Mouse (Mus musculus) heart, embryonic 15.5 days (tissue): ENCODE data around the gene Fam104a. TPM values are rescaled to one million over a fixed set of nuclear protein-coding genes. Genes with fewer than 3 reads are reported as not detected.

Experiments
- ATAC-seq: fragments of 200-750 bp; cut with Nextera tagmentation; replicated peaks from 2 replicates; pipeline ENCODE4 v1.8.0; 2017; ENCODE audit warnings: low read depth, moderate TSS enrichment; ENCODE audit not compliant: insufficient number of reproducible peaks, insufficient read depth, low FRiP score
- H3K27ac ChIP-seq: fragments of 300-500 bp; sonication (generic); 2 replicates; pipeline ENCODE4 v1.5.1; 2015; ENCODE audit warnings: mild to moderate bottlenecking, inconsistent platforms
- H3K27me3 ChIP-seq: fragments of 300-500 bp; sonication (generic); 2 replicates; pipeline ENCODE4 v1.6.1; 2015; ENCODE audit warnings: inconsistent platforms
- H3K36me3 ChIP-seq: fragments of 300-500 bp; sonication (generic); 2 replicates; pipeline ENCODE4 v1.6.1; 2015; ENCODE audit warnings: mild to moderate bottlenecking, inconsistent platforms
- H3K4me1 ChIP-seq: fragments of 300-500 bp; sonication (generic); replicated peaks from 2 replicates; pipeline ENCODE4 v1.6.1; 2015; ENCODE audit warnings: inconsistent platforms
- H3K4me2 ChIP-seq: fragments of 300-500 bp; sonication (generic); 2 replicates; pipeline ENCODE4 v1.6.1; 2015; ENCODE audit warnings: inconsistent platforms, mild to moderate bottlenecking, moderate library complexity
- H3K4me3 ChIP-seq: fragments of 300-500 bp; sonication (generic); 2 replicates; pipeline ENCODE4 v1.5.1; 2015; ENCODE audit warnings: mild to moderate bottlenecking, inconsistent platforms
- H3K9ac ChIP-seq: fragments of 300-500 bp; sonication (generic); 2 replicates; pipeline ENCODE4 v1.6.1; 2015; ENCODE audit warnings: mild to moderate bottlenecking, inconsistent platforms
- H3K9me3 ChIP-seq: fragments of 300-500 bp; sonication (generic); replicated peaks from 2 replicates; pipeline ENCODE4 v1.6.1; 2016; ENCODE audit warnings: inconsistent platforms
- WGBS: fragments of 180-500 bp; shearing (Covaris S2); methylation state at CpG from one replicate; pipeline ENCODE4 v1.1.7; 2015; ENCODE audit warnings: mixed read lengths; 5-methylcytosine and 5-hydroxymethylcytosine counted together
- polyA plus RNA-seq: library from polyadenylated mRNA; unstranded; fragments of >200 nt; fragmentation: Nextera tagmentation; extraction: Ambion mirVana; gene quantifications from 2 replicates; pipeline ENCODE4 v1.2.1, GENCODE M21; 2015

Fam104a gene
- polyA plus RNA-seq, 1 experiment from 2014 or later: 33.5 TPM

DNA sequence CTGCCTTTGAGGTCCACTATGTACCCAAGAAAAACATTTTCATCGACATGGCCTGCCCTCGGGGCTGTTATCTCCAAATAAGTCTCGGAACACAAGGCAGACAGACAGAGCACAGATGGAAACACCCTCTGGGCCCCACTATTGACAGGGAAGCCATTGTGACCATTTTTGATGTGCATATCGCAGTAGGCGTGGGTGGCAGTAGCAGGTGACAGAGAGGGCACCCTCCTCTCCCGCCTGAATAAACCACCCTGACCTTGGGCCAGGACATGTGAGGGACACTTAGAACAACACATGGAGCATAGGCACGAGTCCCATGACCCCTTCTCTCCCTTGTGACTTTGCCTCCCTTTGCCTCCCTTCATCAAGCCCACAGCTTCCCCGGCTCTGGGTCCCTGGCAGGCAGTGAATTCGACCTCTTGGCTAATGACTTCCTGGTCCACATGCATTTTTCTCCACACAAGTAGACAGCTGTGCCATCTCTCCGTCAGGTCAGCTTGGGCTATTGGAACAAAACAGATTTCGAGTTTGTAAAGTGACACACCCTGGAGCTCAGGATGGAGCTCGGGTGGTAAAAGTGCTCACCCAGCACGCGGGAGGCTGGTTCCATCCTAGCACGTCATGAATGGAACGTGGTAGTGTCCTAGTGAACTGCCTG lies 33.9 kb upstream of the Fam104a start:
- no peak for ATAC-seq
- no peaks in the 10 kb centered on the region for H3K9me3 ChIP-seq
- no peak overlapping the region for H3K9ac ChIP-seq
- H3K27ac ChIP-seq: no peak overlapping the region
- peaks cover 6% of the 10 kb centered on the region for H3K4me1 ChIP-seq
- no peak overlapping the region for H3K4me3 ChIP-seq
- no peaks in the 10 kb centered on the region for H3K27me3 ChIP-seq
- no peaks in the 10 kb centered on the region for H3K36me3 ChIP-seq
- no peak overlapping the region for H3K4me2 ChIP-seq
- 59% methylated on average over 16 of the region's 16 CpGs for WGBS

DNA sequence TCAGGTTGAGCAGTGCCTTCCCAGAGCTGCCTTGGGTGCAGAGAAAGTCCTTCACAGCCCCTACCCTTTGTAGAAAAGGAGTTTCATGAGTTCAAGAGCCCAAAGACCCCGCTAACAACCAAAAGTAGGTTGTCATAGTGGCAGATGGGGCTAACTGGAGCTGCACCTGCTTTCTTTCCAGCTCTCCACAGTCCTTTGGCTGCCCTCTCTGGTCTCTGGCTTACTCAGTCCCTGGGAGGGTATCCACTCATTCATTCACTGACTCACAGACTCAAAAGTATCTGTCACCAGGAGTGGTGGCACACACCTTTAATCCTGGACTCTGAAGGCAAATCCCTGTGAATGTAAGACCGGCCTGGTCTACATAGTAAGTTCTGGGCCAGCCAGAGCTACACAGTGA lies 32.2 kb upstream of the Fam104a start:
- WGBS: 91% methylated on average over 2 of the region's 2 CpGs
- ATAC-seq: no peak
- H3K9ac ChIP-seq: no peak overlapping the region

DNA sequence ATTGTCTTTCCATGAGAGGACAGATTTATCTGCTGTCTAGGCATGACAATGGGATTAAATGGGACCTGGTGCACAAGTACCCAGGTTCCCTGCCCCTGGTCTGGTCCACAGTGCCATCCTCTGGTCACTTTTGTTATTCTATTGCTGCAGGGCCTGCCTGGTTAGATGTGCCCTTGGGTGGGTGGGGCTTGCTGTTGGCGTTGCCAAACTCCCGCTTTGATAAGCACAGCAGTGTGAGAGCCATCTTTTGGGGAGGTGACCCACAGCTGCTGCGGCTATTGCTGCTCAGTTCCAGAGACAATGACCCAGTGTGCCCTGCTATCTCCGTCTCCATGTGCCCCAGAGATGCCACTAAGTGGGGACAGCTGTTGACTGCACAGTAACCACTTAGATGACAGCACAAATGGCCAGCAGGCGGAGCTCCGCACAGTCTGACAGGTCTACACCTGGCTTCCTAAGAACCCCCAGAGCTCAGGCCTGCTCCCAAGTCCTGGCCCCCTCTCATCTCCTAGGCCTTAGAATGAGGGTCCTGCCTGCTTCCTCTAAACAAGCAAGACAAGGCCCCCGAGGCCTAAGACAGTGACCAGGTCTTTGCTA lies 31.2 kb upstream of the Fam104a start:
- Histone ChIP-seq H3K4me3 (no peak overlapping the region), H3K27me3 (no peaks in the 10 kb centered on the region), H3K4me2 (no peak overlapping the region), H3K9me3 (no peaks in the 10 kb centered on the region), H3K9ac (no peak overlapping the region), H3K36me3 (no peaks in the 10 kb centered on the region), H3K4me1 (peaks cover 7% of the 10 kb centered on the region), H3K27ac (no peak overlapping the region)
- 47% methylated on average over 7 of the region's 7 CpGs for WGBS
- ATAC-seq: no peak

More for the DNA sequence above, 32.2 kb upstream of the Fam104a start:
- no peak overlapping the region for H3K27ac ChIP-seq
- no peaks in the 10 kb centered on the region for H3K36me3 ChIP-seq
- no peaks in the 10 kb centered on the region for H3K9me3 ChIP-seq
- H3K4me3 ChIP-seq: no peak overlapping the region
- no peaks in the 10 kb centered on the region for H3K27me3 ChIP-seq
- H3K4me1 ChIP-seq: no peaks in the 10 kb centered on the region
- H3K4me2 ChIP-seq: no peak overlapping the region

DNA sequence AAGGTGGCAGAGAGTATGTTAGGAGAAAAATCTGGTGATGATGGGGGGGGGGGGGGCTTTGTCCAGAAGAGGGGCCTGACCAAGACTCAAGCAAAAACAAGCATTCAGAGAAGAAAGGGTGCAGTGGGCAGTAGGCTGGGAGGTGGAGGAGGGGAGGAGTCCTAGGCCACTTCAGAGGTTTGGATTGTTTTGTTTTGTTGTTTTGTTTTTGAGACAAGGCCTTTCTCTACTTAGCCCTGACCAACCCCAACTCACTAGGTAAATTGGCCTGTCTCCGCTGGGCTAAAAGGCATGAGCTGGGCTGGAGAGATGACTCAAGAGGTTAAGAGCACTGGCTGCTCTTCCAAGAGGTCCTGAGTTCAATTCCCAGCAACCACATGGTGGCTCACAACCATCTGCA lies 27.1 kb upstream of the Fam104a start:
- Histone ChIP-seq H3K4me2 (no peak overlapping the region), H3K9ac (no peak overlapping the region), H3K4me3 (no peak overlapping the region), H3K4me1 (peaks cover 17% of the 10 kb centered on the region), H3K27me3 (no peaks in the 10 kb centered on the region), H3K9me3 (no peaks in the 10 kb centered on the region), H3K27ac (no peak overlapping the region), H3K36me3 (no peaks in the 10 kb centered on the region)
- no peak for ATAC-seq
- WGBS: 59% methylated on average over 1 of the region's 1 CpGs

DNA sequence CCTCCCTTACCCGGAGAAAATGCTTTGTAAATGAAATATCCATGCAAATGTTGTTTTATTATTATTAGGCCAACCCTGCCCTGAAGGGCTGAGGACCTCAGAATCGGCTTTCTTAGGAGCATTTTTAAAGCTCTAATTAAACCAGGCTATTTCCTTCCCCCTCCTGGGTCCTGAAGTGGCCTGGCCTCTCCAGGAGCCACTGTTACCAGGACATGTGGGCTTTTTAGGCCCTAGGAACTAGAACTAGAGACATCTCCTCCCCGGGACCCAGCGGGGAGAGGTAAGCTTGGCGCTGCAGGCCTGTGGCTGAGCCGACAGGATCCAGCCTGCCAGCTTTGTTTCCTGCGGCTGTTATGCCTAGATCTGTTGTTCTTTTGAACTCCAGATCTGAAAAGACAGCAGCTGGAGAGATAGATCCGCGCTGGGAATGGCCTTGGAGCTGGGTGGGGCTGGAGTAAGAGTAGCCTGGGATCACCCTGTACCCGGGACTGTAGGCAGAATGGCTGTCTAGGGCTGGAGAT lies 26.4 kb upstream of the Fam104a start:
- H3K4me2 ChIP-seq: no peak overlapping the region
- H3K9me3 ChIP-seq: no peaks in the 10 kb centered on the region
- H3K4me1 ChIP-seq: peaks cover 17% of the 10 kb centered on the region
- no peak; the same call in 1 of the 2 replicates for ATAC-seq
- H3K9ac ChIP-seq: no peak overlapping the region
- no peaks in the 10 kb centered on the region for H3K27me3 ChIP-seq
- no peak overlapping the region for H3K4me3 ChIP-seq
- H3K36me3 ChIP-seq: no peaks in the 10 kb centered on the region
- peak overlapping the region; percentile 53 for H3K27ac ChIP-seq
- 18% methylated on average over 10 of the region's 10 CpGs for WGBS

DNA sequence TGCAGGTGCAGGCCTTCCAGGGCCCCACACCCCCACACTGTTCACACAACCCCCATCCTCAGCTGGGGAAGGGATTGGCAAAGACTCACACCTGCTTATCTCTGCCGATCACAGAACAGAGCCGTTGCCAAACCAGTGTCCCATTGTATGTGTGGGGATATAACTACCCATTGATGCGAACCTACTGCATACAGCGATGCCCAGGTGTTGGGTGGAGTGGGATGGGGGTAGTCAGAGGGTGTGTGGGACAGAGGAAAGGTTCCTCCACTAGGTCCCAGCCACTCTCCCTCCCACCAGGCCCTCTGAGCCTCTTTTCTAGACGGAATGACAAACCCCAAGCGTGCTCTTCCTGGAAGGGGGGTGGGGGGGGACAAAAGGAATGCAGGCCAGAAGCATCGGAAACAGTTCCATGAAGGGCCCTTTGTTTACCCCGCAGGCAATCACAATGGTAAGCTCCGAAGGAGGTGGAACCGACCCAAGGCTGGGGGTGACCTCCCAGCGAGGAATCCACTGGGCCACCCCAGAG lies 25.8 kb upstream of the Fam104a start, which contains the start of gene Cpsf4l:
Gene Cpsf4l (minus strand): TSS at position 287 of the 526 bp plus-strand sequence.
- 18% methylated on average over 11 of the region's 11 CpGs for WGBS
- no peaks in the 10 kb centered on the region for H3K36me3 ChIP-seq
- H3K4me3 ChIP-seq: peak within 1 kb of the TSS; percentile 17; the same call in 1 of the 2 replicates
- H3K9ac ChIP-seq: no peak within 1 kb of the TSS
- peak within 1 kb of the TSS; percentile 8; the same call in 1 of the 2 replicates for H3K4me2 ChIP-seq
- no peaks in the 10 kb centered on the region for H3K9me3 ChIP-seq
- H3K27me3 ChIP-seq: no peaks in the 10 kb centered on the region
- H3K27ac ChIP-seq: peak within 1 kb of the TSS; percentile 53
- ATAC-seq: no peak; the same call in 1 of the 2 replicates
- H3K4me1 ChIP-seq: peaks cover 17% of the 10 kb centered on the region

DNA sequence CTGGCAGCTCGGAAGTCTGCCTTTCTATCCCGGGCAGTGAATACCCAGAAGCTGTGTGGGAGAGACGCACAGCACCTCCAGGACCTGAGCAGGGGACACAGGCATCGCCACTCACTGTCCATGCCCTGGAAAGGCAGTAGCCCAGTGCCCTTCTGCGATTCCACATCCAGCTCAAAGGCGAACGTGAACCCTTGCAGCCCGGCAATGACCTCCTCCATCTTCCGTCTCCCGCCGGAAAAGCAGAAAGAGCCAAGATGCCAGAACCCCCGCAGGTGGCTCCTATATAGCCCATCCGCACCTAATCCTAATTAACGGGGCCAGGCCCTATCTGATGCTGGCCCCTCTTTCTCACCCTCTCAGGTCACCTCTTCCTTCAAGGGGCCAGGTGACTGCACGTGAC lies 25.3 kb upstream of the Fam104a start:
- Histone ChIP-seq H3K9ac (no peak overlapping the region), H3K36me3 (no peaks in the 10 kb centered on the region), H3K27me3 (no peaks in the 10 kb centered on the region), H3K4me1 (peaks cover 17% of the 10 kb centered on the region), H3K4me3 (peak overlapping the region; percentile 17; the same call in 1 of the 2 replicates), H3K27ac (no peak overlapping the region), H3K9me3 (no peaks in the 10 kb centered on the region), H3K4me2 (no peak overlapping the region)
- 29% methylated on average over 15 of the region's 15 CpGs for WGBS
- no peak for ATAC-seq

DNA sequence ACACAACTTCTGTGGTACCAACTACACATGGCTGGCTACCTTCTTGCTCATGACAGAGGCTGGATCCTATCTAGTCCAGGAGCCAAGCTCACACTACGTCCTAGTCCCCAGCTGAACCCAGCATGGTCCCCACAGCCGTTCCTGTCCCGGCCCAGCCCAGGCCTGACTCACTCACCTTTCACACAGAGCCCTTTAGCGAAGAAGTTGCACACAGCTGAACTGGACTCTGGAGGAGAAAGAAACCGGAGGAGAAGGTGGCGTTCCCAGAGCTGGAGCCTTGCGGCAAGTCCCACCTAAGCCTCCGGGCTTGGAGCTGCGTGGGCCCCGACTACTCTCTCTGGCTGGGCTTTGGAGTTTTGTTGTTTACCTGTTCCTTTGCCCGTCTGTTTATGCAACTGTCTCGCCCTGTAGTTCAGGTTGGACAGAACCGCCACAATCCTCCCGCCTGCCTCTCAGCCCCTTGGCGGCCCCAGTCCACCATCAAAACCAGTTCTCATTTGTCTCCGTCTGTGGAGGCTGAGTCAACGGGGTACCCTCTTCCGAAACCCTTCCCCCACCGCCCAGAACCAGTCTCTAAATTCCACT lies 24.8 kb upstream of the Fam104a start:
- Histone ChIP-seq H3K9me3 (no peaks in the 10 kb centered on the region), H3K4me2 (no peak overlapping the region), H3K36me3 (no peaks in the 10 kb centered on the region), H3K9ac (no peak overlapping the region), H3K4me1 (peaks cover 21% of the 10 kb centered on the region), H3K4me3 (peak overlapping the region; percentile 17; the same call in 1 of the 2 replicates), H3K27ac (no peak overlapping the region), H3K27me3 (no peaks in the 10 kb centered on the region)
- WGBS: 61% methylated on average over 19 of the region's 19 CpGs
- ATAC-seq: no peak

DNA sequence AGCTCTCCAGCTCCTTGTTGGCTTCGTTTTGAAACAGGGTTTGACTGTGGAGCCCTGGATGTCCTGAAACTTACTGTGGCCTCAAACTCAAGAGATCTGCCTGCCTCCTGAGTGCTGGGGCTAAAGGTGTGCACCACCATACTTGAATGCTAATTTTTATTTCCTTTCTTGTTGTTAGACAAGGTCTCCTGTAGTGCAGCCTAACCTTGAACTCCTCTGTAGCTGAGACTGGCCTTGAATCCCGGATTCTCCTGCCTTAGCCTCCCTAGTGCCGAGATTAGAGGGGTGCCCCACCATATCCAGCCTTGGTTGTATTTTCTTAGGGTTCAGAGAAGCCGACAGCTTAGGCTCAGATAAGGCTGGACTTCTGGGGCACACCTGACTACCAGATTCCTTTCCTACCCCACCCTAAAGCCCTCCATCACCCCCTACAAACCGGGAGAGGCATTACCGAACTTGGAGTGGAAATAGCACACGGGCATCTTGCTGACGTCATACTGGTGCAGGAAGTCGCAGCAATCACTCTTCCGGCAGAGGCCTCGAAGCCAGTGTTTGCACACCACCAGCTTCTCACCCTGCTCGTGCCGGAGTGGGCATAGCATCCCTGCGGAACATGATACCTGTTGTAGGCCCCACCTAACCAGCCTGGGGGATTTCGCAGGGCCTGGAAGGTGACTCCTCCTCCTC lies 22.2 kb upstream of the Fam104a start:
- WGBS: 75% methylated on average over 15 of the region's 15 CpGs
- no peak for ATAC-seq

DNA sequence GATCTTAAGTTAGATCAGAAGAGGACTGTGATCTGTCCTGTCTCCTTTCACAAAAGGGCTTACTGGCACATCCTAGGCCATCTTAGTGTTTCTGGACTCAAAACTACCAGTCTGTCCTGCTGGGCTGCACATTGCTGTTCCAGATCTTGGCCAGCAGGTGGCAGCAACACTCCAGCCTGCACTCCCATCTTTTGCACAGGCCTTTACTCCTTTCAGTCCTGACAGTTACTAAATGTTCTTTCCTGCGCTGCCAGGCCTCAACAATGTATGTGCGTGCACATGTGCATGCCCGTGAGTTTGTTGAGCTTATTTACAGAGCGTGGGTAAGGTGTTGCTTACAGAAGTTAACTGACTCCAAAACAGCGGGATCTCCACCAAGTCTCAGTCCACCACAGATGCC lies 19.8 kb upstream of the Fam104a start:
- H3K4me3 ChIP-seq: no peak overlapping the region
- H3K4me1 ChIP-seq: 0 out of 2 replicates have a peak, but pooled peaks cover 4% of the 10 kb centered on the region
- no peaks in the 10 kb centered on the region for H3K27me3 ChIP-seq
- ATAC-seq: peak; percentile 23; the same call in 1 of the 2 replicates
- H3K9ac ChIP-seq: no peak overlapping the region
- H3K36me3 ChIP-seq: no peaks in the 10 kb centered on the region
- H3K9me3 ChIP-seq: no peaks in the 10 kb centered on the region
- no peak overlapping the region for H3K27ac ChIP-seq
- 32% methylated on average over 5 of the region's 5 CpGs for WGBS
- H3K4me2 ChIP-seq: no peak overlapping the region

More for the DNA sequence above, 22.2 kb upstream of the Fam104a start:
- no peaks in the 10 kb centered on the region for H3K36me3 ChIP-seq
- no peak overlapping the region for H3K4me2 ChIP-seq
- H3K27ac ChIP-seq: no peak overlapping the region
- H3K4me3 ChIP-seq: no peak overlapping the region
- H3K9ac ChIP-seq: no peak overlapping the region
- H3K9me3 ChIP-seq: no peaks in the 10 kb centered on the region
- H3K27me3 ChIP-seq: no peaks in the 10 kb centered on the region
- H3K4me1 ChIP-seq: peaks cover 21% of the 10 kb centered on the region

DNA sequence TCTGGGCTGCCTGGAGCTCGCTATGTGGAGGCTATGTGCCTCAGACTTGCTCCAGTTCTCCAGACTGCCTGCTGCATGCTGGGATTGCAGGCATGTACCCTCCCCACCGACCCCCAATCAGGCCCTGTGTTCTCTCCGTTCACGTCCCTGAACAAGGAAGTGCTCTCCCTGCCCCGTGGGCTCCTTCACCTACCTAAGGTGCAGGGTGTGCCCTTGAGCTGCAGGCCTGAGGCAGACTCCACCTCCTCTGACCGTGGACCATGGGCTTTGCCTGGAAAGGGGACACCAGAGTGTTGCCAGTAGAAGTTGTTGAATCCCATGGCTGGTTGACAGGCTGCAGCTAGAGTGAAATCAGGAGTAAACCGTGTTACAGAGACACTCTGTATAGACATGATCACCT lies 15.7 kb upstream of the Fam104a start:
- no peak for ATAC-seq
- Histone ChIP-seq H3K4me1 (0 out of 2 replicates have a peak, but pooled peaks cover 4% of the 10 kb centered on the region), H3K9ac (no peak overlapping the region), H3K4me2 (no peak overlapping the region), H3K9me3 (no peaks in the 10 kb centered on the region), H3K4me3 (no peak overlapping the region), H3K27me3 (no peaks in the 10 kb centered on the region), H3K36me3 (peaks cover 16% of the 10 kb centered on the region; the same call in 1 of the 2 replicates), H3K27ac (no peak overlapping the region)
- WGBS: 77% methylated on average over 7 of the region's 7 CpGs
